Mouse (Mus musculus): ENCODE results near the gene Krt25.

GRCm38 (mm10) chr11:99272721-99273120 is 50.0 kb downstream of the Krt25 start:
- TF ChIP-seq POLR2A (IDR thresholded peaks at IDR 0.05; ENCODE audit: borderline replicate concordance, extremely low read depth, low read depth, low read length) (no peak), CTCF (IDR thresholded peaks at IDR 0.05; ENCODE audit: insufficient read depth, low read length) (no peak)

Data from lung, adult 2 months (tissue).